In the genomic region with DNA sequence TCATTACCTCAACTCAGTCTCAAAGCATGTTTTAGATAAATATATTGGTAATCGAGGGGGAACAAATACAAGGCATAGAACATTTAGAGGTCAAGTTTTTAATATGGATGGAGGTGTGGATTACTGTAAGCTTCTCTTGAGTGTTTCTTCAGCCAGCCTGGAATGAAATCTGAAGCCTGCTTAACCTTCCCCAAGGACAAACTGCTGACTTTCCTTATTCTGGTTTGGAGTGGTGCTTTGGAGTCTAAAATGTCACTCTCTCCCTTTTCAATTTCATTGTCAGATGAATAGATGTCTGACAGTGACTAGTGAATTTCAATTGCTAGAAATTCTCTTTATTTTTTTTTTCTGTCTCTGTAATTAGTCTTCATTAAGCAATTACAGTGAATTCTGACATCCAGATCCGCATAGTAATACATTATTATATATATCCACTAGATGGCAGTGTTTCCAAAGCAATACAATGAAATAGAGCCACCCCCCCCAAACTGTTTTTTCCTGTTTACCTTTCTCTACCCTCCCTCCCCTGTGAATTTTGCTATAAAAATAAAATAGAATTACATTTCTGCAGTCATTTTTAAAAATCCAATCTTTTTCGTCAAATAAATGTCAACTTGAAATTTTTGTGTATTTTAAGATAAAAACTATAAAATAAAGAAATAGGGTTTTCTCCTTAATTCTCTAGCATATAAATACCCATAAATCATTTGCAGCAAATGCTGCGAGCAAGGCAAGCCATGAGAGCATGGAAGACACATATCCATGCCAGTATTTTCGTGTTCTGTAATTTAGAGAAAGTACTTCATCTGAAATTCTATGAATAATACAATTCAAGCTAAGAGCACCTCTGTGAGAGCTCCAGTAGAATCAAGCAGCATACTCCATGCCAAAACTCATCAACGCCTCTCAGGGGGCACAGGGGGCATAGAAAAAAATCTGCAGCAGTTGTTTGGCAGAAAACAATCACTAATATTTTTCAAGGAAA, we compare ENCODE assay signal across 9 mouse cellular contexts.
DNase-seq lines count a peak whose midpoint lies in the region; ATAC-seq and TF ChIP-seq lines count a peak whose summit lies in the region.
"Had no signal": no experiment of that assay in that cellular context is flagged by ENCODE, and none has a peak within 500 bp of the region (broad histone marks: within the 10 kb centered on the region; RNA-seq: fewer than 3 reads in every experiment).

No protein-coding gene starts in this region.

- TF ChIP-seq POLR2A in liver, adult 2 months (IDR thresholded peaks at IDR 0.05; ENCODE audit: extremely low read depth, insufficient read depth, low read length) = no peak

- no peak overlapping the region for H3K4me2 ChIP-seq in liver, embryonic 11.5 days
- no peak overlapping the region for H3K4me2 ChIP-seq in forebrain, embryonic 15.5 days (replicated peaks)
- no peak overlapping the region for H3K4me2 ChIP-seq in neural tube, embryonic 14.5 days (ENCODE audit: low read depth, low read length)

- H3K36me3 ChIP-seq in liver, adult 2 months (ENCODE audit: control insufficient read depth, insufficient read depth, low read length) = no peaks in the 10 kb centered on the region
- no peaks in the 10 kb centered on the region for H3K36me3 ChIP-seq in liver, embryonic 11.5 days (ENCODE audit: control insufficient read depth, insufficient read depth, low read length)
- H3K36me3 ChIP-seq in forebrain, embryonic 15.5 days = no peaks in the 10 kb centered on the region
- no peaks in the 10 kb centered on the region for H3K36me3 ChIP-seq in neural tube, embryonic 14.5 days (ENCODE audit: control insufficient read depth, insufficient read depth, low read length)

- no peaks in the 10 kb centered on the region for H3K79me2 ChIP-seq in liver, adult 2 months (ENCODE audit: control insufficient read depth, insufficient read depth, low read length)

- peak; percentile 17 to 64 for DNase-seq in cerebellum, postnatal 10 days
- peak; percentile 5 for DNase-seq in liver, adult 2 months (ENCODE audit: extremely low read depth, low read depth, low spot score)
- DNase-seq in liver, embryonic 11.5 days (ENCODE audit: low spot score) = no peak
- no peak for DNase-seq in thymus, postnatal 36 days
- DNase-seq: gastrocnemius, postnatal 10 days had no signal

- ATAC-seq in cerebellum, adult (ENCODE audit: insufficient number of reproducible peaks, low FRiP score, low TSS enrichment) = no peak
- ATAC-seq in liver, embryonic 11.5 days (replicated peaks; ENCODE audit: low FRiP score) = no peak
- peak; percentile 72 for ATAC-seq in forebrain, embryonic 15.5 days (replicated peaks)
- ATAC-seq in neural tube, embryonic 14.5 days (ENCODE audit: low read depth) = peak; percentile 85
- ATAC-seq in erythroid progenitor cell, adult 5-6 weeks (replicated peaks; ENCODE audit: low FRiP score, poor library complexity, severe bottlenecking) = no peak

- TF ChIP-seq CTCF in liver, adult 2 months (IDR thresholded peaks at IDR 0.05; ENCODE audit: low read depth, low read length) = 0 out of 2 replicates have a peak, but pooled peaks have one; percentile 31

- no peaks in the 10 kb centered on the region for H3K27me3 ChIP-seq in liver, adult 2 months (ENCODE audit: control insufficient read depth, insufficient read depth, low read length)
- no peaks in the 10 kb centered on the region for H3K27me3 ChIP-seq in liver, embryonic 11.5 days (replicated peaks; ENCODE audit: control insufficient read depth, insufficient read depth, low read length)
- H3K27me3 ChIP-seq in forebrain, embryonic 15.5 days = no peaks in the 10 kb centered on the region
- H3K27me3 ChIP-seq in neural tube, embryonic 14.5 days (ENCODE audit: control insufficient read depth, insufficient read depth, low read length) = no peaks in the 10 kb centered on the region

- WGBS in liver, adult 2 months = 27% methylated on average over 6 of the region's 6 CpGs
- WGBS in liver, embryonic 11.5 days = 38% methylated on average over 6 of the region's 6 CpGs
- 43% methylated on average over 6 of the region's 6 CpGs for WGBS in forebrain, embryonic 15.5 days
- 42% methylated on average over 6 of the region's 6 CpGs for WGBS in neural tube, embryonic 14.5 days

- H3K27ac ChIP-seq in liver, adult 2 months (replicated peaks; ENCODE audit: insufficient read depth, low read depth, low read length) = no peak overlapping the region
- no peak overlapping the region for H3K27ac ChIP-seq in liver, embryonic 11.5 days (ENCODE audit: low read depth, low read length)
- H3K27ac ChIP-seq in forebrain, embryonic 15.5 days (replicated peaks) = no peak overlapping the region
- no peak overlapping the region for H3K27ac ChIP-seq in neural tube, embryonic 14.5 days (ENCODE audit: low read depth, low read length)

- no peaks in the 10 kb centered on the region for H3K9me3 ChIP-seq in liver, embryonic 11.5 days (ENCODE audit: control insufficient read depth, low read length)
- no peaks in the 10 kb centered on the region for H3K9me3 ChIP-seq in forebrain, embryonic 15.5 days
- no peaks in the 10 kb centered on the region for H3K9me3 ChIP-seq in neural tube, embryonic 14.5 days (ENCODE audit: control insufficient read depth, low read length)

- H3K4me3 ChIP-seq in liver, adult 2 months (ENCODE audit: insufficient read depth, low read depth, low read length) = no peak overlapping the region
- no peak overlapping the region for H3K4me3 ChIP-seq in liver, embryonic 11.5 days (ENCODE audit: low read depth, low read length)
- no peak overlapping the region for H3K4me3 ChIP-seq in forebrain, embryonic 15.5 days
- H3K4me3 ChIP-seq in neural tube, embryonic 14.5 days (ENCODE audit: low read depth, low read length) = no peak overlapping the region

- H3K4me1 ChIP-seq in liver, adult 2 months (ENCODE audit: control insufficient read depth, insufficient read depth, low read length) = no peaks in the 10 kb centered on the region
- no peaks in the 10 kb centered on the region for H3K4me1 ChIP-seq in liver, embryonic 11.5 days (replicated peaks; ENCODE audit: control insufficient read depth, insufficient read depth, low read length)
- H3K4me1 ChIP-seq in forebrain, embryonic 15.5 days = no peaks in the 10 kb centered on the region
- H3K4me1 ChIP-seq in neural tube, embryonic 14.5 days (ENCODE audit: control insufficient read depth, insufficient read depth, low read length) = no peaks in the 10 kb centered on the region

- H3K9ac ChIP-seq in liver, adult 2 months (ENCODE audit: low read depth, low read length) = no peak overlapping the region
- no peak overlapping the region for H3K9ac ChIP-seq in liver, embryonic 11.5 days (ENCODE audit: low read depth, low read length)
- no peak overlapping the region for H3K9ac ChIP-seq in forebrain, embryonic 15.5 days (replicated peaks)
- no peak overlapping the region for H3K9ac ChIP-seq in neural tube, embryonic 14.5 days (replicated peaks; ENCODE audit: low read depth, low read length)

Comparison
In these comparisons a context has a peak if more than half of its experiments do, and no peak if none do; other contexts are left out.
1. DNase-seq: peak in cerebellum, postnatal 10 days (2 of 2) and liver, adult 2 months (single experiment); none in liver, embryonic 11.5 days (single experiment) and thymus, postnatal 36 days (0 of 2).
2. ATAC-seq: peak in forebrain, embryonic 15.5 days (single experiment) and neural tube, embryonic 14.5 days (single experiment); none in cerebellum, adult (single experiment), liver, embryonic 11.5 days (single experiment) and erythroid progenitor cell, adult 5-6 weeks (single experiment).